Mouse (Mus musculus) limb, embryonic 15.5 days (tissue): ENCODE results near the gene Stk40. TPM values are rescaled to one million over a fixed set of nuclear protein-coding genes. Genes with fewer than 3 reads are reported as not detected.
"Not testable (repeated sequence)": the region's sequence is repeated elsewhere in the genome, so short reads cannot be mapped to it uniquely, and the experiment has no call there.

Experiments used
- ATAC-seq: fragments of 200-750 bp; cut with Nextera tagmentation; 2 replicates; pipeline ENCODE4 v1.8.0; 2017; ENCODE audit warnings: low read depth, moderate TSS enrichment; ENCODE audit not compliant: insufficient number of reproducible peaks, low FRiP score, low TSS enrichment
- H3K27ac ChIP-seq: fragments of 300-500 bp; sonication (generic); 2 replicates; pipeline ENCODE4 v1.5.1; 2015; ENCODE audit warnings: moderate library complexity, mild to moderate bottlenecking, inconsistent platforms
- H3K27me3 ChIP-seq: fragments of 300-500 bp; sonication (generic); 2 replicates; pipeline ENCODE4 v1.6.1; 2015; ENCODE audit warnings: inconsistent platforms
- H3K36me3 ChIP-seq: fragments of 300-500 bp; sonication (generic); 2 replicates; pipeline ENCODE4 v1.6.1; 2015; ENCODE audit warnings: inconsistent platforms
- H3K4me1 ChIP-seq: fragments of 300-500 bp; sonication (generic); 2 replicates; pipeline ENCODE4 v1.6.1; 2015; ENCODE audit warnings: inconsistent platforms
- H3K4me2 ChIP-seq: fragments of 300-500 bp; sonication (generic); 2 replicates; pipeline ENCODE4 v1.6.1; 2015; ENCODE audit warnings: mild to moderate bottlenecking, inconsistent platforms
- H3K4me3 ChIP-seq: fragments of 300-500 bp; sonication (generic); 2 replicates; pipeline ENCODE4 v1.5.1; 2015; ENCODE audit warnings: mild to moderate bottlenecking, inconsistent platforms
- H3K9ac ChIP-seq: fragments of 300-500 bp; sonication (generic); 2 replicates; pipeline ENCODE4 v1.6.1; 2015; ENCODE audit warnings: inconsistent platforms
- H3K9me3 ChIP-seq: fragments of 300-500 bp; sonication (generic); 2 replicates; pipeline ENCODE4 v1.6.1; 2016; ENCODE audit warnings: inconsistent platforms
- WGBS: fragments of 180-500 bp; shearing (Covaris S2); methylation state at CpG from one replicate; pipeline ENCODE4 v1.1.7; 2015; 5-methylcytosine and 5-hydroxymethylcytosine counted together
- polyA plus RNA-seq: library from polyadenylated mRNA; unstranded; fragments of >200 nt; fragmentation: Nextera tagmentation; extraction: Ambion mirVana; gene quantifications from 2 replicates; pipeline ENCODE4 v1.2.1, GENCODE M21; 2015

The Stk40 gene
- polyA plus RNA-seq, 1 experiment from 2014 or later = 35.4 TPM

DNA sequence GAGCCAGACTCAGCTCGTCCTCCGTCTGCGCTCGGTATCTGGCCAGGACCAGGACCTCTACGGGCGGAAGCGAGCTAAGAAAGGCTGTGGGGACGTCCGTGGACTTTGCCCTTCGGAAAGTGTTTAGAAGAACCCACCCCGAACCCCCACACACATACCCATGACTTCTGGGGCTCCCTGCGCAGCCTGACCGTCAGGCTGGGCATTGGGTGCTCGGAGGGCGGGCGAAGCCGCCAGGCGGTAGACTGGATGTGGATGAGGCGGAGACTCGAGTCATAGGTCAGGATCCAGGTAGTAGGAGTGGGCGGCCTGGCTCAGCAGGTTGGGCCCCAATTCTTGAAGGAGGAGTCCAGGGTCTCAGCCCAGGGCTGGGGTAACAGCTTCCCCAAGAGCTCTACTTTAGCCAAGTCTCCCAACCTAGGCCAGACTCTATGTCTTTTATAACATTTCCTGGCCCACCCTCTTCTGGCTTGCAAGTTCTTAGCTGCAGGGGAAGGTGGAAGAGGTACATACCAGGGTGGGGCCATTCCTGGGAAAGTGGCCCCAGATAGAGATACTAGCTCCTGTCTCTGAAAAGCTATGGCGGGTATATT lies 59.4 kb downstream of the Stk40 start, which contains the start of gene Sh3d21:
Sh3d21 (minus strand) TSS at position 425 of the 593 bp plus-strand sequence.
- Histone ChIP-seq H3K9ac (peak within 1 kb of the TSS; percentile 72), H3K4me3 (peak within 1 kb of the TSS; percentile 66), H3K36me3 (peaks cover 25% of the 10 kb centered on the region), H3K27me3 (no peaks in the 10 kb centered on the region), H3K27ac (peak within 1 kb of the TSS; percentile 92), H3K4me2 (peak within 1 kb of the TSS; percentile 97), H3K4me1 (peaks cover 25% of the 10 kb centered on the region), H3K9me3 (no peaks in the 10 kb centered on the region)
- ATAC-seq = peak; percentile 8; the same call in 1 of the 2 replicates
- WGBS = 6% methylated on average over 22 of the region's 22 CpGs

DNA sequence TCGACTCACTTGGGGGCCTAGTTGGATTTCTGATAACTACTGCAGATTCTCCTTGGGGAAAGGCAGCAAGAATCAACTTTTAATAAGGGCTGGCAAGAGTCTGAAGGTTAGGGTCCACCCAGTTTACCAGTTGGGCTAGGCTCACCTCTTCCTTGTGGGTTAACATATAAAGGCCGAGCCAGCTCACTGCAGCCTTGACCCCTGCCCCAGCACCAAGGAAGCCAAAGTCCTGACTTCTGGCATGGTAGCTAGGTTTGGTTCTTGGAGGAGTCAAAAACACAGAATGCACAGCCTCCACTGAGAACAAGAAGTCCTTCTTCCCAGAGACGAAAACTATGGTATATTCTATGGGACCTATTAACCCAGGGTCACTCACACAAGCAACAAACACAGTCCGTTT lies 59.9 kb downstream of the Stk40 start:
- H3K9ac ChIP-seq = no peak overlapping the region
- H3K27me3 ChIP-seq = no peaks in the 10 kb centered on the region
- H3K27ac ChIP-seq = peak overlapping the region; percentile 92
- peak overlapping the region; percentile 66; the same call in 1 of the 2 replicates for H3K4me3 ChIP-seq
- no peaks in the 10 kb centered on the region for H3K9me3 ChIP-seq
- ATAC-seq = no peak
- 47% methylated on average over 4 of the region's 4 CpGs for WGBS
- peaks cover 25% of the 10 kb centered on the region for H3K4me1 ChIP-seq
- peak overlapping the region; percentile 97 for H3K4me2 ChIP-seq
- H3K36me3 ChIP-seq = peaks cover 30% of the 10 kb centered on the region

- not testable (repeated sequence) for H3K4me2 ChIP-seq, H3K27me3 ChIP-seq, H3K4me3 ChIP-seq, ATAC-seq, H3K27ac ChIP-seq, H3K9me3 ChIP-seq, H3K9ac ChIP-seq
- peaks cover 43% of the 10 kb centered on the region for H3K36me3 ChIP-seq
- H3K4me1 ChIP-seq = peaks cover 21% of the 10 kb centered on the region
- 65% methylated on average over 10 of the region's 10 CpGs for WGBS
Observed at GRCm38 (mm10) chr4:126165092-126165491, 61.3 kb downstream of the Stk40 start.

GRCm38 (mm10) chr4:126166084-126166483 lies 62.3 kb downstream of the Stk40 start:
- Histone ChIP-seq H3K27ac (no peak overlapping the region; the same call in 1 of the 2 replicates), H3K36me3 (peaks cover 51% of the 10 kb centered on the region), H3K4me2 (no peak overlapping the region), H3K9ac (no peak overlapping the region), H3K9me3 (no peaks in the 10 kb centered on the region), H3K4me1 (peaks cover 21% of the 10 kb centered on the region), H3K27me3 (no peaks in the 10 kb centered on the region), H3K4me3 (no peak overlapping the region)
- 77% methylated on average over 3 of the region's 3 CpGs for WGBS
- ATAC-seq = no peak

DNA sequence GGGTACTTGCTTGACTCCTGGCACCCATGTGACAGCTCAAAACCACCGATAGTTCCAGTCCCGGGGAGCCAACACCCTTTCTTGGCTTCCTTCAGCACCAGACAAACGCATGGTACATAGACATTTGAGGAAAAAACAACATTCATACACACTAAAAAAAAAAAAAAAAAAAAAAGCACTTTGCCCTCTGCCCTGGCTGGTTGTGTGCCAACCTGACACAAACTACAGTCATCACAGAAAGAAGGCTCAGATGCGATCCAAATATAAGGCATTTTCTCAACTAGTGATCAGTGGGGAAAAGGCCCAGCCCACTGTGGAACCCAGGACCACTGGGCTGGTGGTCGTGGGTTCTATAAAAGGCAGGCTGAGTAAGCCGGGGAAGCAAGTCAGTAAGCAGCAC lies 65.1 kb downstream of the Stk40 start:
- H3K4me1 ChIP-seq = no peaks in the 10 kb centered on the region
- H3K4me3 ChIP-seq = no peak overlapping the region
- H3K4me2 ChIP-seq = no peak overlapping the region
- no peak overlapping the region for H3K9ac ChIP-seq
- 89% methylated on average over 6 of the region's 6 CpGs for WGBS
- no peak for ATAC-seq
- no peak overlapping the region for H3K27ac ChIP-seq
- no peaks in the 10 kb centered on the region for H3K9me3 ChIP-seq
- H3K27me3 ChIP-seq = no peaks in the 10 kb centered on the region
- H3K36me3 ChIP-seq = peaks cover 71% of the 10 kb centered on the region

GRCm38 (mm10) chr4:126170737-126171136 lies 67.0 kb downstream of the Stk40 start:
- peaks cover 86% of the 10 kb centered on the region for H3K36me3 ChIP-seq
- 98% methylated on average over 5 of the region's 5 CpGs for WGBS
- ATAC-seq, H3K4me2 ChIP-seq, H3K27me3 ChIP-seq, H3K9me3 ChIP-seq, H3K27ac ChIP-seq, H3K4me1 ChIP-seq, H3K4me3 ChIP-seq, H3K9ac ChIP-seq: not testable (repeated sequence)

GRCm38 (mm10) chr4:126173800-126174199 lies 70.0 kb downstream of the Stk40 start:
- Histone ChIP-seq H3K4me1 (no peaks in the 10 kb centered on the region), H3K4me3 (no peak overlapping the region), H3K9ac (no peak overlapping the region), H3K27ac (no peak overlapping the region), H3K4me2 (no peak overlapping the region), H3K9me3 (no peaks in the 10 kb centered on the region), H3K36me3 (peaks cover 84% of the 10 kb centered on the region), H3K27me3 (no peaks in the 10 kb centered on the region)
- 86% methylated on average over 5 of the region's 5 CpGs for WGBS
- no peak for ATAC-seq

- WGBS = 91% methylated on average over 7 of the region's 7 CpGs
- not testable (repeated sequence) for H3K9me3 ChIP-seq, H3K4me2 ChIP-seq, H3K9ac ChIP-seq, H3K27me3 ChIP-seq, H3K27ac ChIP-seq, ATAC-seq, H3K4me1 ChIP-seq, H3K4me3 ChIP-seq
- H3K36me3 ChIP-seq = peaks cover 85% of the 10 kb centered on the region
Observed at GRCm38 (mm10) chr4:126175980-126176379, 72.2 kb downstream of the Stk40 start.

- Histone ChIP-seq H3K4me2 (no peak overlapping the region), H3K27ac (no peak overlapping the region), H3K4me3 (no peak overlapping the region), H3K9ac (no peak overlapping the region), H3K4me1 (no peaks in the 10 kb centered on the region), H3K36me3 (peaks cover 66% of the 10 kb centered on the region), H3K9me3 (no peaks in the 10 kb centered on the region), H3K27me3 (no peaks in the 10 kb centered on the region)
- no peak for ATAC-seq
- WGBS = 51% methylated on average over 7 of the region's 7 CpGs
Observed at GRCm38 (mm10) chr4:126181170-126181957, 77.6 kb downstream of the Stk40 start.

DNA sequence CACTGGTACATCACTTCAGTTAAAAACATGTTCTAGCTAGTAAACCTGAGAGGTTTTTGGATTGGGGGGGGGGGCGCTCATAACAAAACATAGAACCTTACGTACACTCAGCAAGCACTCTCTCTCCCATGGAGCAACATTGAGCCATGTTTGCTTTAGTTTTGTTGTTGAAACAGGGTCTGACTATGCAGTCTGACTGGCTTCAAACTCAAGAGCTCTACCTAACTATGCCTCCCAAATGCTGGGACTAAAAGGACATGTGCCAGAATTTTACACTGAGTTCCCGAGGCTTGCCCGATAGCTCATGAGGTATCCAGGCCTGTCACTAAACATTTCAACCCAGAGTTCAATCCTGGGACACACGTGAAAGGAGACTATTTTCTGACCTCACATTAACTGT lies 79.3 kb downstream of the Stk40 start:
- Histone ChIP-seq H3K9ac (no peak overlapping the region), H3K4me3 (no peak overlapping the region), H3K27me3 (no peaks in the 10 kb centered on the region), H3K4me1 (no peaks in the 10 kb centered on the region), H3K36me3 (peaks cover 58% of the 10 kb centered on the region), H3K27ac (no peak overlapping the region), H3K9me3 (no peaks in the 10 kb centered on the region), H3K4me2 (no peak overlapping the region)
- 81% methylated on average over 5 of the region's 5 CpGs for WGBS
- ATAC-seq = no peak

GRCm38 (mm10) chr4:126187096-126187495 lies 83.3 kb downstream of the Stk40 start:
- Histone ChIP-seq H3K4me1 (no peaks in the 10 kb centered on the region), H3K27me3 (no peaks in the 10 kb centered on the region), H3K9ac (no peak overlapping the region), H3K36me3 (peaks cover 46% of the 10 kb centered on the region), H3K9me3 (no peaks in the 10 kb centered on the region), H3K4me3 (no peak overlapping the region), H3K4me2 (no peak overlapping the region), H3K27ac (0 out of 2 replicates have a peak overlapping the region, but pooled peaks have one; percentile 5)
- WGBS = 87% methylated on average over 3 of the region's 3 CpGs
- ATAC-seq = no peak
